Mouse (Mus musculus): ENCODE measurements around the gene Pnpla5. TPM values are rescaled to one million over a fixed set of nuclear protein-coding genes. Genes with fewer than 3 reads are reported as not detected.
A peak's percentile ranks its signal among the peaks of the same experiment; 100 is the strongest.
"Not testable (repeated sequence)": the region's sequence is repeated elsewhere in the genome, so short reads cannot be mapped to it uniquely, and the experiment has no call there.

Gene Pnpla5
- polyA plus RNA-seq, 1 experiment = 0.05 TPM

DNA sequence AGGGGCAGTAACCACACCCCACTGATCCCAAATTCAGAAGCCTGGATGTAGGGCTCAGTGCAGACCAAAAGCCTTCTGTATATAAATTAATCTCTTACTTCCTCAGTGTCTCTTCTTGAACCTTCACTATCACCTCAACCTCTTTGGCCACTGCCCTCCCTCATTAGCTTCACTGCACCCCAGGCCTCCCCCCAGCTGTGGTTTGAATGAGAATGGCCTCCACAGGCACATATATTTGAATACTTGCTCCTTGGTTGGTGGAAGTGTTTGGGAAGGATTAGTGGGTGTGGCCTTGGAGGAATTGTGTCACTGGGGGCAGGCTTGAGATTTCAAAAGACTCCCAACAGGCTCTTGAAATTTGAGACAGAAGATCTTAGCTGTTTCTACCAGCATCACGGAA lies 6.5 kb downstream of the Pnpla5 start:
- WGBS = 76% methylated on average over 1 of the region's 1 CpGs
- no peaks in the 10 kb centered on the region for H3K4me1 ChIP-seq (ENCODE audit: control insufficient read depth, insufficient read depth, low read length)
- H3K27me3 ChIP-seq (replicated peaks; ENCODE audit: control insufficient read depth, insufficient read depth, low read length) = no peaks in the 10 kb centered on the region
- H3K4me3 ChIP-seq (ENCODE audit: insufficient read depth, low read depth, low read length) = no peak overlapping the region
- DNase-seq = no peak
- H3K27ac ChIP-seq (ENCODE audit: insufficient read depth, low read depth, low read length) = no peak overlapping the region
- TF ChIP-seq POLR2A (IDR thresholded peaks at IDR 0.05; ENCODE audit: low read depth, low read length) = no peak
- TF ChIP-seq CTCF (conservative IDR thresholded peaks at IDR 0.05; ENCODE audit: insufficient read depth, insufficient read length, low read depth, low read length) = no peak
- no peaks in the 10 kb centered on the region for H3K36me3 ChIP-seq (ENCODE audit: control insufficient read depth, insufficient read depth, low read length)

- TF ChIP-seq POLR2A (IDR thresholded peaks at IDR 0.05; ENCODE audit: low read depth, low read length) = no peak
- TF ChIP-seq CTCF (conservative IDR thresholded peaks at IDR 0.05; ENCODE audit: insufficient read depth, insufficient read length, low read depth, low read length) = peak; percentile 28; the same call in 1 of the 2 replicates
- Histone ChIP-seq H3K27ac (ENCODE audit: insufficient read depth, low read depth, low read length) (no peak overlapping the region), H3K4me3 (ENCODE audit: insufficient read depth, low read depth, low read length) (no peak overlapping the region), H3K27me3 (replicated peaks; ENCODE audit: control insufficient read depth, insufficient read depth, low read length) (no peaks in the 10 kb centered on the region), H3K4me1 (ENCODE audit: control insufficient read depth, insufficient read depth, low read length) (no peaks in the 10 kb centered on the region), H3K36me3 (ENCODE audit: control insufficient read depth, insufficient read depth, low read length) (no peaks in the 10 kb centered on the region)
- DNase-seq = no peak
- WGBS = 58% methylated on average over 5 of the region's 5 CpGs
These were observed 7.2 kb downstream of the Pnpla5 start for GRCm38 (mm10) chr15:84115727-84116126.

DNA sequence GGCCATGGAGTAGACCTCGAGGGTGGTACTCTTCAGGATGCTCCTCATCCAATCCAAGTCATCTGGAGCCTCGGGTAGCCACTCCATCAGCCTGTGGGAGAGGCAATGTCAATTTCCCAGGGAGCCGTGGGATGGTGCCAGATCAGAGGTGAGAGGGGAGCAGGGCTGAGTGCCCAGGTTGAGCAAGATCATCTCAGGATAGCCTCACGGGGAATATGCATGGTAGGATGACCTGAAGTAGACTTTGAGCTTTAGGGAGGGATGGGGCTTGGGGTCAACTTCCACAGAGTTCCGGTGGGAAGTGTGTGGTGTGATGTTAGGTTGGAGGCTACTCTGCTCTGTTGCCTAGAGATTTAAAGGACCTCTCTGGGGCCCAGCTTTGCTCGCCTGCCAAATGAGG lies 9.1 kb downstream of the Pnpla5 start:
- TF ChIP-seq POLR2A (IDR thresholded peaks at IDR 0.05; ENCODE audit: low read depth, low read length) = no peak
- TF ChIP-seq CTCF (conservative IDR thresholded peaks at IDR 0.05; ENCODE audit: insufficient read depth, insufficient read length, low read depth, low read length) = no peak
- Histone ChIP-seq H3K27me3 (replicated peaks; ENCODE audit: control insufficient read depth, insufficient read depth, low read length) (no peaks in the 10 kb centered on the region), H3K36me3 (ENCODE audit: control insufficient read depth, insufficient read depth, low read length) (no peaks in the 10 kb centered on the region), H3K27ac (ENCODE audit: insufficient read depth, low read depth, low read length) (no peak overlapping the region), H3K4me3 (ENCODE audit: insufficient read depth, low read depth, low read length) (no peak overlapping the region), H3K4me1 (ENCODE audit: control insufficient read depth, insufficient read depth, low read length) (no peaks in the 10 kb centered on the region)
- no peak for DNase-seq
- WGBS = 57% methylated on average over 6 of the region's 6 CpGs

DNA sequence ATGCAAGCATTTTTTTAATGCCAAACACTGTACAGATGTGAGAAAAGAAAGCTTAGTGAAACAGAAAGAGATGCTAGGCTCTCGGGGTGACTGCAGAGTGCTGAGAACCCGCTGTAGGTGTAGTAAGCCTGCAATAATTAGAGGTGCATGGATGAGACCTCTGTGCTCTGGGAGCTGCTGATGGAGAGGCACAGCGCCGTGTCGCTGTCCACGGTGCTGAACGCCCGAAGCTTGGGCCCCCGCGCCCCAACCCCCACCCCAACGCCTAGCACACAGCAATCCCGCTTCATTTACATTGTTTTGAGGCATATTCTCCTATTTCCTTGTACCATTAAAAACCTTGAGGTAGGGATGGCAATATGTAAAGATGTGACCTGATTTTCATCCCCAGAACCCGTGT lies 14.1 kb downstream of the Pnpla5 start:
- H3K36me3 ChIP-seq (ENCODE audit: control insufficient read depth, insufficient read depth, low read length) = no peaks in the 10 kb centered on the region
- no peak for DNase-seq
- 6% methylated on average over 13 of the region's 13 CpGs for WGBS

DNA sequence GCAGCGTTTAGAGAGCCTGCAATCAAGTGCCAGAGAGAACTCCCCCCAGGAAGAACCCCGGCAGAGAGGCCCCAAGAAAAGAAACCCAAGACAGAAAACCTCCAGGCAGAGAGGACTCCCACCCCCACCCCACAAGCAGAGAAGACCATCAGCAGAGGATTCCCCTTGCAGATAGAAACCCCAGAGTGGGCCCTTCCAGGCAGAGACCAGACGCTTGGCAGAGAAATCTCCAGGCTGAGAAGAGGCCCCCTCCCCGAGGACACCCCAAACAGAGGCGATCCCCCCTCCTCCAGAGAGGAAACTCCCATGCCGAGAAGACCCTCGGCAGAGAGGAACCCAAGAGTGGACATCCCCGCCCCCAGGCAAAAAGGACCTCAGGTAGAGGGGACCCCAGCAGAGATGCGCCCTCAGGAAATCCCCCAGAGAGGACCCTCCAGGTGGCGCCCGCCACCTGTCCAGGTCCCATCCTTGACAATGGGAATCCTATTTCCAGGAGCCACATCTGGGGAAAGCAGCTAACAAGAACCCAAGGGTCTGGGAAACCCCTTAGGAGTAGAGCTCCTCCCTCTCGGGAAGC lies 17.0 kb downstream of the Pnpla5 start:
- 8% methylated on average over 12 of the region's 12 CpGs for WGBS
- DNase-seq = no peak
- no peak overlapping the region for H3K4me3 ChIP-seq (ENCODE audit: insufficient read depth, low read depth, low read length)
- no peaks in the 10 kb centered on the region for H3K4me1 ChIP-seq (ENCODE audit: control insufficient read depth, insufficient read depth, low read length)
- TF ChIP-seq CTCF (conservative IDR thresholded peaks at IDR 0.05; ENCODE audit: insufficient read depth, insufficient read length, low read depth, low read length) (no peak), POLR2A (IDR thresholded peaks at IDR 0.05; ENCODE audit: low read depth, low read length) (no peak)
- peaks cover 5% of the 10 kb centered on the region; the same call in 1 of the 2 replicates for H3K27me3 ChIP-seq (replicated peaks; ENCODE audit: control insufficient read depth, insufficient read depth, low read length)
- no peaks in the 10 kb centered on the region for H3K36me3 ChIP-seq (ENCODE audit: control insufficient read depth, insufficient read depth, low read length)
- no peak overlapping the region for H3K27ac ChIP-seq (ENCODE audit: insufficient read depth, low read depth, low read length)

More for the DNA sequence above, 14.1 kb downstream of the Pnpla5 start:
- no peak for TF ChIP-seq CTCF (conservative IDR thresholded peaks at IDR 0.05; ENCODE audit: insufficient read depth, insufficient read length, low read depth, low read length)
- TF ChIP-seq POLR2A (IDR thresholded peaks at IDR 0.05; ENCODE audit: low read depth, low read length) = no peak
- H3K4me1 ChIP-seq (ENCODE audit: control insufficient read depth, insufficient read depth, low read length) = no peaks in the 10 kb centered on the region
- no peak overlapping the region for H3K4me3 ChIP-seq (ENCODE audit: insufficient read depth, low read depth, low read length)
- H3K27ac ChIP-seq (ENCODE audit: insufficient read depth, low read depth, low read length) = no peak overlapping the region
- H3K27me3 ChIP-seq (replicated peaks; ENCODE audit: control insufficient read depth, insufficient read depth, low read length) = peaks cover 5% of the 10 kb centered on the region; the same call in 1 of the 2 replicates

- Histone ChIP-seq H3K27ac (ENCODE audit: insufficient read depth, low read depth, low read length) (no peak within 1 kb of the TSS), H3K4me3 (ENCODE audit: insufficient read depth, low read depth, low read length) (peak within 1 kb of the TSS; percentile 2; the same call in 1 of the 2 replicates), H3K36me3 (ENCODE audit: control insufficient read depth, insufficient read depth, low read length) (no peaks in the 10 kb centered on the region), H3K27me3 (replicated peaks; ENCODE audit: control insufficient read depth, insufficient read depth, low read length) (peaks cover 5% of the 10 kb centered on the region; the same call in 1 of the 2 replicates), H3K4me1 (ENCODE audit: control insufficient read depth, insufficient read depth, low read length) (no peaks in the 10 kb centered on the region)
- no peak for DNase-seq
- TF ChIP-seq POLR2A (IDR thresholded peaks at IDR 0.05; ENCODE audit: low read depth, low read length) (no peak), CTCF (conservative IDR thresholded peaks at IDR 0.05; ENCODE audit: insufficient read depth, insufficient read length, low read depth, low read length) (no peak)
- 2% methylated on average over 77 of the region's 77 CpGs for WGBS
These were observed 17.7 kb downstream of the Pnpla5 start, which contains the start of gene Sult4a1 for GRCm38 (mm10) chr15:84105105-84105923. Gene Sult4a1 (minus strand): TSS chr15:84105754.

- DNase-seq = no peak
- H3K4me3 ChIP-seq (ENCODE audit: insufficient read depth, low read depth, low read length) = no peak overlapping the region
- no peaks in the 10 kb centered on the region for H3K4me1 ChIP-seq (ENCODE audit: control insufficient read depth, insufficient read depth, low read length)
- H3K36me3 ChIP-seq (ENCODE audit: control insufficient read depth, insufficient read depth, low read length) = no peaks in the 10 kb centered on the region
- peaks cover 5% of the 10 kb centered on the region; the same call in 1 of the 2 replicates for H3K27me3 ChIP-seq (replicated peaks; ENCODE audit: control insufficient read depth, insufficient read depth, low read length)
- 76% methylated on average over 7 of the region's 7 CpGs for WGBS
- TF ChIP-seq CTCF (conservative IDR thresholded peaks at IDR 0.05; ENCODE audit: insufficient read depth, insufficient read length, low read depth, low read length) (no peak), POLR2A (IDR thresholded peaks at IDR 0.05; ENCODE audit: low read depth, low read length) (no peak)
- H3K27ac ChIP-seq (ENCODE audit: insufficient read depth, low read depth, low read length) = no peak overlapping the region
These were observed 18.3 kb downstream of the Pnpla5 start for GRCm38 (mm10) chr15:84104626-84105025.

- H3K36me3 ChIP-seq (ENCODE audit: control insufficient read depth, insufficient read depth, low read length); H3K27ac ChIP-seq (ENCODE audit: insufficient read depth, low read depth, low read length); H3K4me3 ChIP-seq (ENCODE audit: insufficient read depth, low read depth, low read length); H3K4me1 ChIP-seq (ENCODE audit: control insufficient read depth, insufficient read depth, low read length); DNase-seq; H3K27me3 ChIP-seq (replicated peaks; ENCODE audit: control insufficient read depth, insufficient read depth, low read length): not testable (repeated sequence)
- WGBS = 81% methylated on average over 15 of the region's 15 CpGs
These were observed 25.4 kb downstream of the Pnpla5 start for GRCm38 (mm10) chr15:84097536-84097935.

Measured in kidney, adult 2 months (tissue).